Mouse (Mus musculus) frontal cortex, postnatal 25 days (tissue): ENCODE measurements at regions not wholly inside any gene's neighbourhood (a gene's known extent, or its start where the extent isn't known, plus 50 kb on each side); places are given as distances from the start of the nearest gene placed in this dataset.
"Not testable (repeated sequence)": the region's sequence is repeated elsewhere in the genome, so short reads cannot be mapped to it uniquely, and the experiment has no call there.

ENCODE experiments used
- DNase-seq, 2 experiments: peaks; one replicate each; pipeline ENCODE4 v3.0.0; 2022; ENCODE audit warnings: low spot score in 2 of 2

DNA sequence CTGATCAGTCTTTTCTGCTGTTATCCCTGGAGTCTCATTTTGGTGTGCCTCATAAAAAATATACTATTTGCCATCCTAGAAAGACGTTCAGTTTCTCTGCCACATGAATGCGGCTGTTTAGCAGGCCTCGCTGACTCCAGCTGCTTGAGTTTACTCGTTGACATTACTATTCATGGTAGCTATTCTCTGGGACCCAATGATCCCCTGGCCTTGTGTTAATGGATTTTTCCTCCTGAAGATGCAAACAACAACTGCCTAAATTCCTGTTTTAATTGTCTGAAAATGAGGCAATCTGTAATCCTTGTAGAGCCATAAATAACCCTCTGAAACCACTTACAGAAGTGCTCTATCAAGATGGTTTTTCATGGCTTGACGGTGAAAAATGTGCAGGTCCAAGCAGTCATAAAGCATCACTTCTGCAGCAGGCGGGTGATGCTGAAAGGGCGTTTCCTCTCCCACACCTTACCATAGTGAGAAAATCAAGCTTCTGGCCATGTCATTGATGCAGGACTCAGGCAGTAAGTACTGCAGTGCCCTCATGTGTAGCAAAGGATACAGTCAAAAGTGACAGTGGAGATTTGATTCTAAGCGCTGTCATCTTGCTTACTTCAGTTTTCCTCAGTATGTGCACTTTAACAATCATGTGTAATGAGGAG lies 419.7 kb upstream of the Lrp1b start:
- no peak for DNase-seq

DNA sequence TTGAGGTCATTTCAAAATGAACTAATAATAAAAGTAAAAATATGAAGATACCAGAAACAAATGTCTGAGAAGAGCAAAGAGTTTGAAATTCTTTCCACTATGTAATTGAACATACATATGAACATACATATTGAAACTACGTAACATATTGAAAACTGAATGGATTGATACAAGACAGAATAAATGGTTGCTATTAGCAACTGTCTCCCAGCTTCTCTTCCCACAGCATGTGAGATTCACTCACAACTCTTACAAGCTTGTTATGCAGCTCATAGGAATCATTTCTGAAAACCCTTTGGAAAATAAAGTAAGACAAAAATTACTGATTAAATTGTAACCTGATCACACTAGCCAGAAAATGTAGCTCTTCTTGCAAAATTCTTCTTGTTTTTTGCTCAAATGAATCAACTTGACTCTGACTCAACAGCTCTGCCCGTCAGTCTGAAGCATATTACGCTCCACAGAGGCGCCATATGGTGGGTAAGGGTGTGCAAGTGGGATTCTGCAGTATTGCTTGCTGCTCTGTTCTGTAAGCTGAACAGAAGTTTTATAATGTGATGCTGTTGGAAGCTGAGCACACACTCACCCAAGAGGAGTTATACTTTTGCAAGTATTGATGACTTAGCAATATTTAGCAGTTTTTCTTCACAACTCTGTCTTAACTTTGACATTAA lies 444.3 kb upstream of the Lrp1b start:
- peak in 1 of 2 experiments; percentile 15 for DNase-seq

DNA sequence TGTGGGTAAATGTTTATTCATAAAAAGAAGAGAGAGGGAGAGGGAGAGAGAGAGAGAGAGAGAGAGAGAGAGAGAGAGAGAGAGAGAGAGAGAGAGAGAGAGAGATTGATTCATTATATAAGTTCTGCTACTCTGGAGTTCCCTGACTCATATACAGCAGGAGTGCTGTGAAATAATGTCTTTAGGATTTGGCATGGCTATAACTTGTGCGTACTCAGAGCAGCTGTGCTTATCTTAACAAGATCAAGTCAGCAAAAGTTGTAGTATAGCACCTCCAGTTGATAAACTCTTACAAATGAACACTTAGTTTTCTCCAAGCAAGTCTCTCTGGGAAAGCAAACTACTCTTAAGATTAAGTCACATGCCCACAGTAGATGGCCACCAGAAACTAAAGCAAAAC lies 435.3 kb upstream of the Kynu start:
- DNase-seq = no peak

DNA sequence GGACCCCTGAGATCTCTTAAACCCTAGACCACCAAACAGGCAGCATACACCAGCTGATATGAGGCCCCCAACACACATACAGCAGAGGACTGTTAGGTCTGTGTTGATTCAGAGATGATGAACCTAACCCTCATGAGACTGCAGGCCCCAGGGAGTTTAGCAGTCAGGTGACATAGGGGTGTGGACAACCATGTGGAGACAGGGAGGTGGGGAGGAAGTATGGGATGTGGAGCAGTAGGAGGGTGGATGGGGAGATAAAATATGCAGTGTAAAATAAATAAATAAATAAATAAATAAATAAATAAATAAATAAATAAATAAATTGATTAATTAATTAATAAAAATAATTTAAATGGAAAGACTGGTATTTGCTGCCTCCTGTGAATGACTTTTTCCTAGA lies 401.6 kb upstream of the Kynu start:
- no peak for DNase-seq

DNA sequence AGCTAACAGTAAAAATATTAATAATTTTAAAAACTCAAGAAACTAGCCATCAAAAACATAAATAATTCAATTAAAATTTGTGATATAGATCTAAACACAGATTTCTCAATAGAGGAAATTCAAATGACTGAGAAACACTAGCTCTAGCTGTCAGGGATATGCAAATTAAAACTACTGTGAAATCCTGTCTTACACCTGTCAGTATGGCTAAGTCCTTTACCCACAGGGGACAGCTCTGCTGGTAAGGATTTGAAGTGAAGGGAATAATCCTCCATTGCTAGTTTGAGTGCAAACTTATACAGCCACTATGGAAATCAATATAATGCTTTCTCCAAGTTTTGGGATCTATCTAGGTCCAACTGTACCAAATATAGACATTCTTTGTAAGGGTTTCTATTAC lies 373.0 kb upstream of the Kynu start:
- no peak for DNase-seq

DNA sequence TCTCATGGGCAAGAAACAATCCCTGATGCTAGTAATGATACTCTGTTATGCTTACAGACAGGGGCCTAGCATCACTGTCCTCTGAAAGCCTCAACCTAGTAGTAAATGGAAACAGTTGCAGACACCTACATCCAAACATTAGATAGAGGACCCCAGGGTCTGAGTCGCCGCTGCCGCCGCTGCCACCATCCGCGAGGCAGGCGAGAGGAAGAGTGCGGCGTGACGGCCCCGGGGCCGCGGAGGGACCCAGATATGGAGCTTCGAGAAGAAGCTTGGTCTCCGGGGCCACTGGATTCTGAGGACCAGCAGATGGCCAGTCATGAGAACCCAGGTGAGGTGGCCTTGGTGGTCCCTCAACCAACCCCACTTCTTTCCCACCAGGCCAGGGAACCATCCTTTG lies 359.6 kb upstream of the Kynu start:
- DNase-seq = not testable (repeated sequence)

DNA sequence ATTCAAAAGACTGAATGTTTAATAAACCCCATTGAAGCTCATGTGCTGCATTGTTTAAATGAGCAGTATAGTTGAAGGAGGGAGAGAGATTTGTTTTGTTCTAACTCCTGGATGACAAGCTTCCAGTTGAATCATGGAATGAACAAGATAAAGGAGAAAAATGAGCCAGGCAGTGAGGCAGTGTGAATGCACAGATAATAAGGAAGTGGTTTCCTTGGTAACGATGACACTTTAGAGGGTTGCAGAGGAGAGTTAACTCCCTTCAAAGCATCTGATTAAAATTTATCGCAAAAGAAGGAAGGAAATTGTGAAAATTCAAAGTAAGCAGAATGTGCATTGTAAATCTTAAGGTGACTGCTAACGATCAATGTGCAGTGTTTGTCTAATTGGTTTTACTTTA lies 346.9 kb upstream of the Kynu start:
- no peak for DNase-seq

DNA sequence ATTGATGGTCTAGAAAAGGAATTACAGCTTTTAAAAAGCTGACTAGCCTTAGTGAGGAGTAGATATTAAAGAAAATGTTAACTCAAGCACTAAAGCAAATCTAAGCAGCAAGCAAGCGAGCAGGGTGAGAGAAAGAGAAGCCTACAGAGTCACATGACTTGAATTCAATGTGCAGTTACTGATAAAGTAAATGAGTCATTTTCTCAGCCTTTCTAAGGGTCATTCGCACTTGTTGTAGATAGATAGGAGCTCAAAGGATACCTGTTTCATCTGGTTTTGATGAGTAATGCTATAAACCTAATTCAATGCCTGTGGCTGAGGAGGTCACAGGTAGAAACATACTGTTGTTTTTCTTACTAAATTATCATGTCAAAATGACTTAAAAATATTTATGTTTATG lies 341.2 kb upstream of the Kynu start:
- no peak for DNase-seq

DNA sequence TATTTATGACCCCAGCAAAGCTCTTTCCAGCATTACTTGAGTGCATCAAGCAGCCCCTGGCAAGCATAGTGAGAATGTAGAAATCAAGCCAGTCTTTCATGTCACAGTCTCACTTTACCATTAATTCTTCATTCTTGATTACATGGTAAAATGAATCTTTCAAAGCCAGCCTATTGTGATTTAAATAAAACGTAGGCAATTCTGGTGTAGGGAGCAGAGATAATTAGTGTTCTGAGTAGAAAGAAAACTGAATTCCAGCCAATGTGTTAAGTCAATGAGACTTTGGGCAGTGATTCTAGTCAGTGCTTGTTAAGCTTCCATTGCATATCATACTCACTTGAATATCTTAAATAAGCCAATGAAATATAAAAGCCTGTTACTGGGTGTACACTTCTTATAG lies 338.0 kb upstream of the Kynu start:
- DNase-seq = no peak

DNA sequence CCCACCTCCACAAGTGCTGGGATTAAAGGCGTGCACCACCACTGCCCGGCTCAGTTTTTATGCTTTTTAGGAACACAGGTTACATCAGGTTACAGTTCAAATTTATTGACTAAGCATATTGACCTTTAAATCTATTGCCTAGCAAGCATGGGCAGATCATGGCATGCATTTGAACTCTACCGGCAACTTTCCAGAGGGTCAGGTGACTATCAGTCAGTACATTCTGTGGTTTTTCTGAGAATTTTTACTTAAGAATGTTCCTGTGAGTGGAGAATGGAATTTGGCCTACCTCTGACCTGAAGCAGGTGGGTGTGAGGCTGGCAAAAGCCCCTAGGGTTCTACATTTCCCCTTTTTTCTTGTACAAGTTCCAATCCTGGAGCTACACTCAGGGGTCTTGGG lies 332.4 kb upstream of the Kynu start:
- no peak for DNase-seq

DNA sequence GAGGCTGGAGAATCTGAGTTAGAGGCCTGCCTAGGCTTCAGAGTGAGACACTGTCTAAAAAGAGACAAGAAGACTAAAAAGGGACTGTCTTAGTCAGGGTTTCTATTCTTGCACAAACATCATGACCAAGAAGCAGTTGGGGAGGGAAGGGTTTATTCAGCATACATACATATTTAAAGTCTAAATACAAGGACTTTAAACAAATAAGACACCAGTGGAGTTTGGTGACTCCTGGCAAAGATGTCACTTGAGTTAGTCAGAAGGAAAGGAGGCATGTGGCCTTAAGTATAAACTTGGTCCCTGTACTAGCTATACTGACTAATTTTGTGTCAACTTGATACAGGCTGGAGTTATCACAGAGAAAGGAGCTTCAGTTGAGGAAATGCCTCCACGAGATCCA lies 330.4 kb upstream of the Kynu start:
- not testable (repeated sequence) for DNase-seq

DNA sequence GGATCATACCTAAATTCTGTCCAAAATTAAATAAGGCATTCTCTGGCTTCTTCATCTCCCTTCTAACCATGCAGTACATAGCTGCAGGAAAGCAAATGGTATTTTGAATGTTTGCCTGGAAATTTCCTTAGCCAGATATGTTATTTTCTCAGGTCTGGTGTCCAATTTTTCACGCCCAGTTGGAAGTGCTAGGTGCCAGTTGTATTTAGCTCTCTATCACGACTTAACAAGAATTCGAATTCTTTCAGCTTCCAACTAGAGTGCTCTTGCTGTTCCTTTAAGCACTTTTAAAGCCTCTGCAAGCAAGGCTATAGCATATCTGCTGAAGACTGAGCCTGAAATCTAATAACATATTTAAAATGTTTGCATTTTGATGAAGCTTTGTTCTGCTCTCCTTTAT lies 308.3 kb upstream of the Kynu start:
- DNase-seq = no peak

DNA sequence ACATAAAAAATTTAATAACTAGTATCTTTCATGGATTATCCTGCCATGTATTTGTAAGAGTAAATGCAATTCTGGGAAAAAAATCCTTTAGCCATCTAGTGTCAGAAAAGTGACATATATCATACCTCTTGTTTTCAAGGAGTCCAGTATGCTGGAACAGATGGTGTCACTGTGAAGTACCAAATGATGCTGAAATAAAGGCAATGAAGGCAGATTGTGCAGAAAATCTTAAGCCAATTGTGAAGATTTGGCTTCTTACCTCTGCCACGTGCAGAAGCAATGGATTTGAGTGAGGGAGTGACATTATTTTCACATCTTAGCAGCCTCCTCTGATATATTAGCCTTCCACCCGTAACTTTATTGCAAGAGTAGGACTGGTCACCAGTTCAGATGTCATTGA lies 306.5 kb upstream of the Kynu start:
- DNase-seq = no peak

DNA sequence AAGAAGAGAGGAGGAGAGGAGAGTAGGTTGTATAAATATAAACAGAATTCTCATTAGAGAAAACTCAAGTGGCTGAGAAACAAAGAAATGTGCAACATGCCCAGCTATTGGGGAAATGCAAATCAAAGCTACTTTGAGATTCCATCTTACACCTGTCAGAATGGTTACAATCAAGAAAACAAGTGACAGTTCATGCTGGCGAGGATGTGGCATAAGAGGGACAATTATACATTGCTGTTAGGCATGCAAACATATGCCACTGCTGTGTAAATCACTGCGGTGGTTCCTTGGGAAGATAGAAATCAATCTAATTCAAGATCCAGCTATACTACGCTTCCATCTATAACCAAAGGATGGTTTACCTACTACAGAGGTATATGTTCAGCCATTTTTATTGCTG lies 300.4 kb upstream of the Kynu start:
- DNase-seq = no peak

DNA sequence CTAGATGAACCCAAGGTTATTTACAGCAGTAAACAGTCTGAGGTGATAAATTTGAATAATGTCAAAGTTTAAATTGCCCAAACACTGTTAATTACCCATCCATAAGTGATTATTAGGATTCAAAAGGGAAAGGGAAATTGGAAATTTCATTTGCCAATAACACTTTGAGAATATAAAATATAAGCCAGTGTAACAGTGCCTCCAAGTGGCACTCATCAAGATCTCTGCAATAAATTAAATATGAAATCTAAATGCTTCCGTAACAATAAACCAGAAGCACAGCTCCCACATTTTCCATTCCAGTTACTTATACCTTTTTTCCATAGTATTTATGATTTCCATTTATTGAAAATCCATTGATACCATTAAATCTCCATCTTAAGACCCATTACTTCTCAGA lies 284.3 kb upstream of the Kynu start:
- no peak for DNase-seq

DNA sequence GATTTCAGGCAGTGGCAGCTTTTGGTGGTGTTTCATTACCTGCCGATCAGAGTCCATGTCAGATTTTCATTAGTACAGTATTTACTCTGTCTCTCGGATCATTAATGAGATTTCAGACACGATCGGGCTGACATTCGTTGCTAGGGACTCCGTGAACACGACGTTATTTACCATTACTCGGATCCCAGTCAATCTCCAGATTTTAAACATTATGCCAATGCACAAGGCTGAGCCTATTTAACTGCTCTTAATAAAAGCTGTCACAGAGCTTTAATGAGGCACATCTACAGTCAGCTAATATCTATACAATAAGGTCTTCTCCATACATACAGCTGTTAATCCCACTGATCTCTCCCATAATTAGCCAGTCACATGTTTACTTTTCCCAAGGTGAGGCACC lies 283.0 kb upstream of the Kynu start:
- DNase-seq = no peak

DNA sequence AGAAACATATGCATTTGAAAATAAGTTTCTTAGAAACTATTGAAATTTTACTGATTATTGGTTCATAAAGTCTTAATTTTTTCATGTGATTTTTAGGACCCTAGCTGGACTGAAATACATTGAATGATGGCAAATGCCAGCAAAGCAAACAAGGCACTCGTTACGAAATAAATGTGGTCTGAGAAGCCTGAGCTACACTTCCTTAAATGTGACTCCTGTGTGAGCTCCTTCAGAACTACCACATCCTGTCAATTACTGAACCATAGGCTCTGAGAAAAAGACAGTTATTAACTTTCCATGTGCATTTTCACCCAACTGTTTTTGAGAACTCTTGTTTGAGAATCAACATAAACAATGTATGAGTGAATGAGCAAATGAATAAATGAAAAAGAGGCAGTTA lies 281.1 kb upstream of the Kynu start:
- no peak for DNase-seq

DNA sequence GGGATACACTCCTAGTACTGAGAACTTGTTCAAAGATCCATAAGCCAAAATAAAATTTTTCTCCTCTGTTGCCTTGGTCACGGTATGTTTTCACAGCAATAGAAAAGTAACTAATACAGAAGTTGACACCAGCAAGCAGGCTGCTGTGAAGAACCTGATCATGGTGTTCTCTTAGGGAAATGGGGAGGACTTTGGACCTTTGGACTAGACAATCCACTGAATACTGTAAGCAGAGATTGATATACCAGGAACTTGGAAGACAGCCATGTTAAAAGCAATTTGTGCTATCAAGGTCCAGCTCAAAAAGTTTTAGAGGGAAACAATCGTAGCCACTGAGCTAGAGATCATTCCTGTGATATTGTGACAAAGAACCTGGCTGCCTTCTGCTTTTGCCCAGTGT lies 259.3 kb upstream of the Kynu start:
- no peak for DNase-seq

DNA sequence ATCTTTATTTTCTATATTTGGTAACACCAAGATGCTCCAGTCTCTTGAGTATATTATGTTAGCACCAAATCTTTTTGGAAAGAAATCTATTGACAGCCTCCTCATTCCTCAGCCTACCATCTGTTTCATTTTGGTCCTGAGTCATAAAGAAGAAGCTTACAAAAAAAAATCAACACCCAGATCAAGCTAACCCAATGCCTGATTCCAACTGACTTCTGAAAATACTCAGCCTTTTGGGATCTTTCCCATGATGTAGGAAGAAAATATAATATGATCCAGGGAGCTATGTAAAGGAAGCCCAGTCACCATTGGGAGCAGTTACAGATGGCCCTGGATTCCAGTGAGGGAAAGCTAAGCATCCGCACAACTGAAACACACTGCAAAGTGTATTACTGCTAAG lies 231.3 kb upstream of the Kynu start:
- no peak for DNase-seq

DNA sequence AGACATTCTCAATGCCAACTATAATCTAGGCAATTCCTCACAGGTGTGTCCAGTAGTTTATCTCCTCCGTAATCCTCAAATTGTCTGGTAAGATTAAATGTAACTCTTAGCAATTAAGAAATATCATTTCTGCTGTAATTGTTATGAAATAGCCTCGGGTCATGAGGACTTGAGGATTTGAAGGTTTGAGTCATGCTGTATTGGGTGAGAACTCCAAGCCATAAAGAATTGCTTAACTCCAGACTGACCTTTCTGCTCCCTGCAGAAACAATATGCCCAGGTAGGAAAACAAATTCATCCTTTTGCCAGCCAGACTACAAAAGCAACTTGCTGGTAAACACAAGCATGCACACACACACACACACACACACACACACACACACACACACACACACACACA lies 190.8 kb upstream of the Kynu start:
- DNase-seq = no peak

DNA sequence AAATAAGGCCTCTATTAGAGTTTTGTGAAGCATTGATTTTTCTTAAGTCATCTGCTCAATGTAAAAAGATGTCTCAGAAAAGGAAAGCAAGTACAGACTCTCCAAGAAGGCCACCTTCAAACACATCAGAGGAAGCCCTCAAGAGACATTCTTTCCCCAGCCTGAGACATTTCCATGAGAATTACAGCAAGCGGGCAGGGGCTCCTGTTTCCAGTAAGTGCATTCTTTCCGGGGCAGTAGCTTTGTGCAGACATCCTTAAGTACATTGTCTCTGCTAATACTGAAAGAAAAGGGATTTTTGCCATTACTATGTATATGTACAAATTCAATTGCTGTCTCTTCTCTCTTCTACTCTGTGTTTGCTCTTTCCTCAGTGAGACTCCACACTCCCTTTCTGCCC lies 189.3 kb upstream of the Kynu start:
- no peak for DNase-seq

DNA sequence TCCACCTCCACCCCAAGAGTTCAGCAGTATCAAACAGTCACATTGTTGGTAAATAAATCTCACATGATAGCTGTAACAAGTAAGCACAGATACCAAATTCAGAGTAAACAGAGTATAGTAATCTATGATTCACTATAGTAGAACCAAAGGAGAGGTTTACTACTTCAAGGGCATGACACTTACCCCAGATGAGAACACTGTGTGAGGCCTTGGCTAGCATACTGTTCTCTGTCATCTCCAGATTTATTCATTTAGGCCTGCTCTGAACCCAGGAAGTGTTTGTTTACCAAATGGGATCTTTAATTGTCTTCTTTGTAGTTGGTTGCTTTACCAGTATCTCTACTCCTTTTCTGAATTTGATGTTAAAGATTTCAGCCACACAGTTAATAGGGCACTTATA lies 151.8 kb upstream of the Kynu start:
- DNase-seq = no peak

DNA sequence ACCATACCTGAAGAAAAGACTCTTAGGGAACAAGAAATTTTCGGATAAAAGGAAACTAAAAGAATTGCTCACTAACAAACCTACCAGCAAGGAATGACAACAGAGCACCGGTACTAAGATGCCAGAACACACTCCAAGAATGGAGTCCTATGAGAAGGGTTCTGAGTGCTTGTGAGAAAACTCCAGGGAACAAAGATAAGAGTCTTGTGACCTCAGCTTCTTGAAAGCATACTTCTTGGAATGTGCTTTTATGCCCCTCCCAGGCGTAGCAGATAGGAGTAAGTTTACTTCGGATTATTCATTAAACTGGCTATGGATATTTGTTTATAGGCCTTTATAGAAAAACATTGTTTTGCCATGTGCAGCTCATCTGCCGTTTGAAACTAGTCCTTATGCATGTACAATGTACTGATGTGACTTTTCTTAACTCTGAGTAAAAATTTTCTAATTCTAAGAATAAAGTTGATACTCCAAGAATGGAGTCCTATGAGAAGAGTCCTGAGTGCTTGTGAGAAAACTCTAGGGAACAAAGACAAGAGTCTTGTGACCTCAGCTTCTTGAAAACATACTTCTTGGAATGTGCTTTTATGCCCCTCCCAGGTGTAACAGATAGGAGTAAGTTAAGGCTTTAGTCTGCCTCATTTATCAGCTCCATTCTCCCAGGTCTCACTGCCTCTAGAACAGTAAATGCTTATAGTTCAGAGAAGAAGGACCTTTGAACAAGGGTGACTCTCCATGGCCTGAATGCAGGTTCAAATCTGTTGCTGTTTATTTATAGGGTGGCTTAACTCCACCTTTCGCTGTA lies 150.8 kb upstream of the Kynu start:
- no peak for DNase-seq
